Mouse (Mus musculus) lung, adult 2 months (tissue): ENCODE measurements at regions not wholly inside any gene's neighbourhood (a gene's known extent, or its start where the extent isn't known, plus 50 kb on each side); places are given as distances from the start of the nearest gene placed in this dataset.

ENCODE experiments used
- CTCF ChIP-seq: fragments of 200-500 bp; IDR thresholded peaks from 2 replicates; pipeline ENCODE4 v1.5.1; 2011; ENCODE audit warnings: mild to moderate bottlenecking, low read length, control low read depth; ENCODE audit not compliant: insufficient read depth
- POLR2A ChIP-seq: fragments of 200-500 bp; IDR thresholded peaks from 2 replicates; pipeline ENCODE4 v1.6.1; 2011; ENCODE audit warnings: low read depth, mild to moderate bottlenecking, control low read depth, low read length, borderline replicate concordance; ENCODE audit errors: extremely low read depth

GRCm38 (mm10) chr12:25159091-25159490 is 62.2 kb upstream of the Id2 start:
- TF ChIP-seq POLR2A (no peak), CTCF (no peak)
